Mouse (Mus musculus): ENCODE data around the gene Ipcef1. TPM values are rescaled to one million over a fixed set of nuclear protein-coding genes. Genes with fewer than 3 reads are reported as not detected.
"Not testable (repeated sequence)": the region's sequence is repeated elsewhere in the genome, so short reads cannot be mapped to it uniquely, and the experiment has no call there.

The Ipcef1 gene
- total RNA-seq, 2 experiments from 2014 or later, result 80.6 to 105 TPM

- Histone ChIP-seq H3K27ac (peak overlapping the region; percentile 72), H3K4me3 (no peak overlapping the region)
- DNase-seq (ENCODE audit: extremely low spot score in 1 of 2, low spot score in 2 of 2), result no peak
- TF ChIP-seq CTCF (IDR thresholded peaks at IDR 0.05), result no peak
- intact Hi-C loops (cut with DNase I), result loop anchor here (2.0 to 5.0 kb wide), 2 partner anchors 15 to 61 kb away; no protein-coding TSS in a partner anchor
Measured at GRCm38 (mm10) chr10:6915991-6916390, 136.3 kb downstream of the Ipcef1 start.

- H3K4me3 ChIP-seq, result no peak overlapping the region
- TF ChIP-seq CTCF (IDR thresholded peaks at IDR 0.05), result no peak
- intact Hi-C loops (cut with DNase I), result no loop called here
- DNase-seq (ENCODE audit: extremely low spot score in 1 of 2, low spot score in 2 of 2), result no peak
- peak overlapping the region; percentile 3; the same call in 1 of the 2 replicates for H3K27ac ChIP-seq
Measured at GRCm38 (mm10) chr10:6909763-6910162, 142.5 kb downstream of the Ipcef1 start.

- DNase-seq (ENCODE audit: extremely low spot score in 1 of 2, low spot score in 2 of 2), result no peak
- Histone ChIP-seq H3K27ac (peak overlapping the region; percentile 5; the same call in 1 of the 2 replicates), H3K4me3 (no peak overlapping the region)
- no peak for TF ChIP-seq CTCF (IDR thresholded peaks at IDR 0.05)
- intact Hi-C loops (cut with DNase I), result loop anchor here (2.0 kb wide), 1 partner anchor 35 kb away; no protein-coding TSS in a partner anchor
Measured at GRCm38 (mm10) chr10:6901819-6902393, 150.4 kb downstream of the Ipcef1 start.

GRCm38 (mm10) chr10:6900126-6900525 is 152.2 kb downstream of the Ipcef1 start:
- TF ChIP-seq CTCF (IDR thresholded peaks at IDR 0.05), result no peak
- intact Hi-C loops (cut with DNase I), result loop anchor here (2.0 kb wide), 1 partner anchor 37 kb away; no protein-coding TSS in a partner anchor
- Histone ChIP-seq H3K27ac (no peak overlapping the region), H3K4me3 (no peak overlapping the region)
- no peak for DNase-seq (ENCODE audit: extremely low spot score in 1 of 2, low spot score in 2 of 2)

- H3K27ac ChIP-seq, result no peak overlapping the region
- no peak for TF ChIP-seq CTCF (IDR thresholded peaks at IDR 0.05)
- DNase-seq (ENCODE audit: extremely low spot score in 1 of 2, low spot score in 2 of 2), result no peak
- intact Hi-C loops (cut with DNase I), result no loop called here
- no peak overlapping the region for H3K4me3 ChIP-seq
Measured at GRCm38 (mm10) chr10:6896659-6897303, 155.5 kb downstream of the Ipcef1 start.

GRCm38 (mm10) chr10:6895796-6896195 is 156.5 kb downstream of the Ipcef1 start:
- H3K4me3 ChIP-seq, result no peak overlapping the region
- intact Hi-C loops (cut with DNase I), result no loop called here
- no peak for DNase-seq (ENCODE audit: extremely low spot score in 1 of 2, low spot score in 2 of 2)
- no peak for TF ChIP-seq CTCF (IDR thresholded peaks at IDR 0.05)
- no peak overlapping the region for H3K27ac ChIP-seq

GRCm38 (mm10) chr10:6890348-6891009 is 161.8 kb downstream of the Ipcef1 start:
- intact Hi-C loops (cut with DNase I), result no loop called here
- no peak overlapping the region for H3K27ac ChIP-seq
- no peak for TF ChIP-seq CTCF (IDR thresholded peaks at IDR 0.05)
- H3K4me3 ChIP-seq, result no peak overlapping the region
- no peak for DNase-seq (ENCODE audit: extremely low spot score in 1 of 2, low spot score in 2 of 2)

- H3K27ac ChIP-seq, result no peak overlapping the region
- TF ChIP-seq CTCF (IDR thresholded peaks at IDR 0.05), result no peak
- intact Hi-C loops (cut with DNase I), result no loop called here
- DNase-seq (ENCODE audit: extremely low spot score in 1 of 2, low spot score in 2 of 2), result no peak
- no peak overlapping the region for H3K4me3 ChIP-seq
Measured at GRCm38 (mm10) chr10:6889640-6890245, 162.5 kb downstream of the Ipcef1 start.

GRCm38 (mm10) chr10:6885460-6885859 is 166.8 kb downstream of the Ipcef1 start:
- intact Hi-C loops (cut with DNase I), result loop anchor here (1.0 to 2.0 kb wide), 3 partner anchors 123 to 239 kb away; no protein-coding TSS in a partner anchor
- DNase-seq (ENCODE audit: extremely low spot score in 1 of 2, low spot score in 2 of 2), result no peak
- peak; percentile 79 for TF ChIP-seq CTCF (IDR thresholded peaks at IDR 0.05)
- Histone ChIP-seq H3K27ac (no peak overlapping the region), H3K4me3 (no peak overlapping the region)

- intact Hi-C loops (cut with DNase I); DNase-seq (ENCODE audit: extremely low spot score in 1 of 2, low spot score in 2 of 2); H3K27ac ChIP-seq; H3K4me3 ChIP-seq: not testable (repeated sequence)
Measured at GRCm38 (mm10) chr10:6882041-6882440, 170.2 kb downstream of the Ipcef1 start.

GRCm38 (mm10) chr10:6878276-6878881 is 173.9 kb downstream of the Ipcef1 start:
- Histone ChIP-seq H3K4me3 (no peak overlapping the region), H3K27ac (no peak overlapping the region)
- TF ChIP-seq CTCF (IDR thresholded peaks at IDR 0.05), result no peak
- intact Hi-C loops (cut with DNase I), result loop anchor here (10.0 kb wide), 2 partner anchors 844 to 1034 kb away; no protein-coding TSS in a partner anchor
- DNase-seq (ENCODE audit: extremely low spot score in 1 of 2, low spot score in 2 of 2), result no peak

Measured in left cerebral cortex, adult 2 months (tissue).